Mouse (Mus musculus): ENCODE data around the gene Sh2d5. TPM values are rescaled to one million over a fixed set of nuclear protein-coding genes. Genes with fewer than 3 reads are reported as not detected.

Sh2d5 gene
- total and polyA plus RNA-seq, 2 experiments, result under 0.01 to 0.44 TPM

GRCm38 (mm10) chr4:138303011-138303410 is 52.8 kb downstream of the Sh2d5 start:
- WGBS, result 96% methylated on average over 3 of the region's 3 CpGs
- Histone ChIP-seq H3K36me3 (ENCODE audit: control insufficient read depth, insufficient read depth, low read length) (no peaks in the 10 kb centered on the region), H3K4me3 (ENCODE audit: insufficient read depth, low read depth, low read length) (no peak overlapping the region), H3K27me3 (ENCODE audit: control insufficient read depth, insufficient read depth, low read length) (no peaks in the 10 kb centered on the region), H3K27ac (replicated peaks; ENCODE audit: insufficient read depth, low read depth, low read length) (no peak overlapping the region), H3K4me1 (ENCODE audit: control insufficient read depth, insufficient read depth, low read length) (peaks cover 8% of the 10 kb centered on the region), H3K9ac (ENCODE audit: low read depth, low read length) (no peak overlapping the region), H3K79me2 (ENCODE audit: control insufficient read depth, insufficient read depth, low read length) (peaks cover 9% of the 10 kb centered on the region; the same call in 1 of the 2 replicates)
- TF ChIP-seq POLR2A (IDR thresholded peaks at IDR 0.05; ENCODE audit: extremely low read depth, insufficient read depth, low read length) (no peak), CTCF (IDR thresholded peaks at IDR 0.05; ENCODE audit: low read depth, low read length) (no peak)
- no peak for DNase-seq (ENCODE audit: extremely low read depth, low read depth, low spot score)

- Histone ChIP-seq H3K79me2 (ENCODE audit: control insufficient read depth, insufficient read depth, low read length) (peaks cover 9% of the 10 kb centered on the region; the same call in 1 of the 2 replicates), H3K4me1 (ENCODE audit: control insufficient read depth, insufficient read depth, low read length) (peaks cover 8% of the 10 kb centered on the region), H3K27ac (replicated peaks; ENCODE audit: insufficient read depth, low read depth, low read length) (no peak overlapping the region), H3K4me3 (ENCODE audit: insufficient read depth, low read depth, low read length) (peak overlapping the region; percentile 47; the same call in 1 of the 2 replicates), H3K36me3 (ENCODE audit: control insufficient read depth, insufficient read depth, low read length) (no peaks in the 10 kb centered on the region), H3K9ac (ENCODE audit: low read depth, low read length) (peak overlapping the region; percentile 41), H3K27me3 (ENCODE audit: control insufficient read depth, insufficient read depth, low read length) (no peaks in the 10 kb centered on the region)
- DNase-seq (ENCODE audit: extremely low read depth, low read depth, low spot score), result no peak
- TF ChIP-seq CTCF (IDR thresholded peaks at IDR 0.05; ENCODE audit: low read depth, low read length) (no peak), POLR2A (IDR thresholded peaks at IDR 0.05; ENCODE audit: extremely low read depth, insufficient read depth, low read length) (no peak)
- WGBS, result 9% methylated on average over 18 of the region's 18 CpGs
These were observed 53.5 kb downstream of the Sh2d5 start for GRCm38 (mm10) chr4:138303742-138304141.

GRCm38 (mm10) chr4:138304340-138305104 is 54.3 kb downstream of the Sh2d5 start, which contains the start of gene Ddost:
Gene Ddost, plus strand, starts transcription at chr4:138304730.
- Histone ChIP-seq H3K4me3 (ENCODE audit: insufficient read depth, low read depth, low read length) (peak within 1 kb of the TSS; percentile 87), H3K79me2 (ENCODE audit: control insufficient read depth, insufficient read depth, low read length) (peaks cover 9% of the 10 kb centered on the region; the same call in 1 of the 2 replicates), H3K27ac (replicated peaks; ENCODE audit: insufficient read depth, low read depth, low read length) (no peak within 1 kb of the TSS; the same call in 1 of the 2 replicates), H3K36me3 (ENCODE audit: control insufficient read depth, insufficient read depth, low read length) (no peaks in the 10 kb centered on the region), H3K4me1 (ENCODE audit: control insufficient read depth, insufficient read depth, low read length) (peaks cover 8% of the 10 kb centered on the region), H3K9ac (ENCODE audit: low read depth, low read length) (peak within 1 kb of the TSS; percentile 92), H3K27me3 (ENCODE audit: control insufficient read depth, insufficient read depth, low read length) (no peaks in the 10 kb centered on the region)
- TF ChIP-seq POLR2A (IDR thresholded peaks at IDR 0.05; ENCODE audit: extremely low read depth, insufficient read depth, low read length) (peak; percentile 61), CTCF (IDR thresholded peaks at IDR 0.05; ENCODE audit: low read depth, low read length) (no peak)
- DNase-seq (ENCODE audit: extremely low read depth, low read depth, low spot score), result peak; percentile 94
- WGBS, result under 1% methylated on average over 64 of the region's 64 CpGs

- no peaks in the 10 kb centered on the region for H3K27me3 ChIP-seq (ENCODE audit: control insufficient read depth, insufficient read depth, low read length)
- peaks cover 9% of the 10 kb centered on the region; the same call in 1 of the 2 replicates for H3K79me2 ChIP-seq (ENCODE audit: control insufficient read depth, insufficient read depth, low read length)
- no peak overlapping the region for H3K4me3 ChIP-seq (ENCODE audit: insufficient read depth, low read depth, low read length)
- no peak for TF ChIP-seq POLR2A (IDR thresholded peaks at IDR 0.05; ENCODE audit: extremely low read depth, insufficient read depth, low read length)
- no peak for TF ChIP-seq CTCF (IDR thresholded peaks at IDR 0.05; ENCODE audit: low read depth, low read length)
- 90% methylated on average over 3 of the region's 3 CpGs for WGBS
- H3K4me1 ChIP-seq (ENCODE audit: control insufficient read depth, insufficient read depth, low read length), result peaks cover 8% of the 10 kb centered on the region
- no peak for DNase-seq (ENCODE audit: extremely low read depth, low read depth, low spot score)
- no peaks in the 10 kb centered on the region; the same call in 1 of the 2 replicates for H3K36me3 ChIP-seq (ENCODE audit: control insufficient read depth, insufficient read depth, low read length)
- H3K9ac ChIP-seq (ENCODE audit: low read depth, low read length), result no peak overlapping the region
- no peak overlapping the region for H3K27ac ChIP-seq (replicated peaks; ENCODE audit: insufficient read depth, low read depth, low read length)
These were observed 56.8 kb downstream of the Sh2d5 start for GRCm38 (mm10) chr4:138307025-138307424.

- 89% methylated on average over 12 of the region's 12 CpGs for WGBS
- H3K36me3 ChIP-seq (ENCODE audit: control insufficient read depth, insufficient read depth, low read length), result peaks cover under 1% of the 10 kb centered on the region; the same call in 1 of the 2 replicates
- TF ChIP-seq POLR2A (IDR thresholded peaks at IDR 0.05; ENCODE audit: extremely low read depth, insufficient read depth, low read length) (no peak), CTCF (IDR thresholded peaks at IDR 0.05; ENCODE audit: low read depth, low read length) (no peak)
These were observed 57.5 kb downstream of the Sh2d5 start for GRCm38 (mm10) chr4:138307739-138308138.

More at GRCm38 (mm10) chr4:138307739-138308138, 57.5 kb downstream of the Sh2d5 start:
- H3K27ac ChIP-seq (replicated peaks; ENCODE audit: insufficient read depth, low read depth, low read length), result no peak overlapping the region
- no peak for DNase-seq (ENCODE audit: extremely low read depth, low read depth, low spot score)
- H3K4me1 ChIP-seq (ENCODE audit: control insufficient read depth, insufficient read depth, low read length), result peaks cover 8% of the 10 kb centered on the region
- H3K4me3 ChIP-seq (ENCODE audit: insufficient read depth, low read depth, low read length), result no peak overlapping the region
- no peaks in the 10 kb centered on the region for H3K27me3 ChIP-seq (ENCODE audit: control insufficient read depth, insufficient read depth, low read length)
- H3K9ac ChIP-seq (ENCODE audit: low read depth, low read length), result no peak overlapping the region
- H3K79me2 ChIP-seq (ENCODE audit: control insufficient read depth, insufficient read depth, low read length), result peaks cover 9% of the 10 kb centered on the region; the same call in 1 of the 2 replicates
